Mouse (Mus musculus) kidney, adult 2 months (tissue): Measurements from ENCODE around the gene Aftph.

ENCODE experiments used
- CTCF ChIP-seq: fragments of 200-500 bp; conservative IDR thresholded peaks from 2 replicates; pipeline ENCODE4 v1.5.1; 2011; ENCODE audit warnings: low read depth, mild to moderate bottlenecking, control low read depth, low read length, moderate library complexity, mixed read lengths; ENCODE audit not compliant: insufficient read depth, insufficient read length
- POLR2A ChIP-seq: fragments of 200-500 bp; IDR thresholded peaks from one replicate; pipeline ENCODE4 v1.6.1; 2011; ENCODE audit warnings: low read depth, low read length, control low read depth

DNA sequence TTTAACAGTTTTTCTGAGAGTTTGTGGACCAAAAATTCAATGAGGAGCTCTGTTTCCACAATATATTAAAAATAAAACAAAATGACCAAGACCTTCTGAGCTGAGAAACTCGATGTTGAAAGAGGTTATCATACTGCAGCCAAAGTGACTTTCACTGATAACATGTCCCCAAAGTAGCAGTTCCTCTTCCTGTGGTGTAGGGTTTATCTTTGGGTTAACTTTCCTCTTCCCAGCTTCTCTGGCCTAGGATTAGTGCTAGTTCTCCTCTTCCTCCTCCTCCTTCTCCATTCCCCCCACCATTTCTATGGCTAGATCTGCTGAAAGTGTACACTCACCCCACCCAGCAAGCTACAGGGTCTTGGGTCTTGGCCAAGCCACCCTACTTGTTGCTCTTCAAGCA is 36.9 kb upstream of the Aftph start:
- TF ChIP-seq CTCF = no peak
- no peak for TF ChIP-seq POLR2A
